Mouse (Mus musculus) left cerebral cortex, adult 9 months (tissue): ENCODE measurements at regions not wholly inside any gene's neighbourhood (a gene's known extent, or its start where the extent isn't known, plus 50 kb on each side); places are given as distances from the start of the nearest gene placed in this dataset.
A peak's percentile ranks its signal among the peaks of the same experiment; 100 is the strongest.
"Not testable (repeated sequence)": the region's sequence is repeated elsewhere in the genome, so short reads cannot be mapped to it uniquely, and the experiment has no call there.

Source experiments
- DNase-seq, 2 experiments: peaks; one replicate each; pipeline ENCODE4 v3.0.0; 2022; ENCODE audit warnings: low spot score in 2 of 2

DNA sequence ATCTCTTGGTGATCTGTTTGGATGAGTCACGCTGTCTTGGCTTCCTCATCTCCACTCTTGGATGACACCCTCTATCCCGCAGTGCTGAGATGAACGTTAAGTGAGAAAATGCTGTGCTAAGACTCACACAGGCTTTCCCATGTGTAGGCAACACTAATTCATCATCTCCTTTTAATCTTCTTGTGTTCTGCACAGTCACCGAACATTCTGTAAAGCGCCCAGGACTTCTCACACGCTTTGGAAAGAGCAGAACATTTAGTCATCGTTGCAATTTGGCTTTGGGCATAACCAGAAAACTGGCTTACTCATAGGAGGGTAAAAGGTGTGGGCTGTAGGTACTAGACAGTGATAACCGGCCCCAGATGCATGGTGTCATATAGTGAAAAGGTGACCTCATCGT lies 94.9 kb downstream of the Plppr4 start:
- peak; percentile 65 for DNase-seq

GRCm38 (mm10) chr3:117247833-117248232 lies 112.8 kb downstream of the Plppr4 start:
- no peak for DNase-seq

GRCm38 (mm10) chr3:117241810-117242209 lies 118.9 kb downstream of the Plppr4 start:
- DNase-seq = no peak

DNA sequence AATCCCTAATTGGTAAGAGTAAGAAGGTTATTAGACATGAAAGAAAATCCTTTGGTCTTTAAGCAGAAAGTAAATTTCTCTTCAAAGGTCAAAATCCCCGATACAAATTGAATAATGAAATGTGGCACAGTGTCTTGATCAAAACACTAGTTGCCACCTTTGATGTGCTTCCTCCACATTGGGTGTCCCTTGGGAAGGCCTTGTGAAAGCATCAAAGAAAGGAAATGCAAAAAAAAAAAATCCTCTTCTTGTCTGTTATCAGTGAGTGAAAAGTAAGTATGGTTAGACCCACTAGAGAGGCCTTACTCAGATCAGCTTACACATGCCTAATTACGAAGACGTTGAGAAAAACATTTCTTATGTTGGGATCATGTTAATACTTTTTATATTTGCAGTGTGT lies 134.1 kb downstream of the Plppr4 start:
- no peak for DNase-seq

DNA sequence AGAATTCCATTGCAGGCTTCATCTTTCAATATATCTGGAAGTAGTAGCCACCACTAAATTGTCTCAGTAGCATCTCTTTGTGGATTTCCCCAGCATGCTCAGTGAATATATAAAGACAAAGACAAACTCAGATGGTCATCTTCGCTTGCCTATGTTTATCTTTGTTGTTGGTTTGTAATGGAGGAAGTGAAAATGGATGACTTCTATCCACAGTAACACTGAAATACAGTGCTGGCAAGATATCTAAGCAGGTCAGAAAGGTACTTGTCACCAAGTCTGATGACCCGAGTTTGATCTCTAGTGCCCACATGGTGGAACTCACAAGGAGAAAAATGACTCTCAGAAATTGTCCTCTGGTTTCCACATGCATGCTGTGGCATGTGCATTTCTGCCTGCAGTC lies 135.6 kb downstream of the Plppr4 start:
- no peak for DNase-seq

- DNase-seq = peak in 1 of 2 experiments; percentile 20
Measured at GRCm38 (mm10) chr3:117217952-117218351, 142.7 kb downstream of the Plppr4 start.

- DNase-seq = no peak
Measured at GRCm38 (mm10) chr3:117191903-117192302, 168.8 kb downstream of the Plppr4 start.

DNA sequence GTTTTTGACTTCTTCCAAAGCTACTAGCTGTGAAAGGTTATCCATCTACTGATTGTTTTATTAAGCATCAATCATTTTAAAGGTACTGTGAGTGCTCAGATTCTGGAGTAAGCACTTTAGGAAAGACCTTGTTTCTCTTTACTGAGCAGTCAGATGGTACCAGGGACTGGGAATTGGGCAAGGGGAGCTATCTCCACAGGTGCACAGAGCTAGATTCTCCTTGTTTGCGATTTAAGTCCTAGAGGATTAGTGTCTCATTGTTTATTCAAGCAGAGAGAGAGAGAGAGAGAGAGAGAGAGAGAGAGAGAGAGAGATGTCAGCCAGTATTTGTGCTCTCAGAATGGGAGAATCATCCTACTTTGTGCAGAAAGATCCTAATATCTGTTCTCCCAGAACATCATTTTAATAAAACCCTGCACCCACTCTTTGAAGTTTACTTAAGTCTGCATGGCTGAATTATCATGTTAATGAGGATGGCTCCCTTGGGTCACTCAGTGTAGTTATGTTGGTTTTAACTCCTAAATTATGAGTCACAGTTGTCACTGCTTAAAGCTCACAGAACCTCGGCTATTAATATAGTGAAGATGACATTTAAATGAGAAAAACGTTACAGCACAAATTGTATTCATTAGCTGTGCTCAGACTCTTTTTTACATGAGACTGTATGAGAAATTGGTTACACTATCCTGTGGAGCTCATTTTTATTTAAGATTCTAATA lies 171.7 kb downstream of the Plppr4 start:
- DNase-seq = no peak

DNA sequence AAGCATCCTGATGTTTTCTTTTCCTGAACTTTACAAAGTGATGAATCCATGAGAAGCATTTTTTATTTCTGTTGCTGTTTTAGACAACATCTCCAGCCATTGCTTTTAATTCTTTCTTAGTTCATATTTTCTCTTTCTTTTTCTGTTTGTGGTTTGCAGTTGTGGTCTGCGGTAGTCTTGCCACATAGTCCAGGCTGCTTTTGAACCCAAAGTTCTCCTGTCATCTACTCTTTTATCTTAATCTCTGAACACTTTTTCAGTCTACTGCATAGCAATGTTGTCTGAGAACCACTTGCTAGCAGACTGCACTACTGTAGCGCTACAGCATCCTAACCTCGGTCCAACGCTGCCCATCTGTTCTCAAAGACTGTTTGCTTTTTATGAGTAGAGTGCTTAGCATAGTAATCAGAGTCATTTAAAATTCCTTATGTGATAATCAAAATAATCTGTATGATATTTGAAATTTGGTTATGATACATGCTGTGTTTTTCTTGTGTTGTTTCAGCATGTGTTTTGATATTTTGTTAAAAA lies 177.0 kb downstream of the Plppr4 start:
- DNase-seq = no peak

DNA sequence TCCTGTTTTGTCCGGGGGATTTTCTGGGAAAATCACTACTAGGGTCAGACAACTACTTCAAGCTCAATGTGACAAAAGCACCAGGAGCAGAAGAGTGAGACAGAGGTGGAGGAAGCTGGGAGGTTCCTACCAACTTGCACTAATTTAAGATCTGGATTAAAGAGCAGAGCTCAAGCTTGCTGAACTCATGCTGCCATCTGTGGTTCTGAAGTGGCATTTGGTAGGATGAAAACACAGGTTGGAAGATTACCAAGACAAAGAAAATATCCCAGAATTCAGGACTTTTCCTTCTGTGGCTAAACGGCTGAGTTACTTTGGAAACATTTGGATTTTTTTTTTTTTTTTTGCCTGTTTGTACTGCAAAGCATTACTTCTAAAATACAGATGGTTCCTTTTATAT lies 190.9 kb downstream of the Plppr4 start:
- DNase-seq = peak in 1 of 2 experiments; percentile 23

- DNase-seq = no peak
Measured at GRCm38 (mm10) chr3:117163046-117163445, 194.3 kb upstream of the Palmd start.

GRCm38 (mm10) chr3:117160689-117161088 lies 191.9 kb upstream of the Palmd start:
- DNase-seq = not testable (repeated sequence)

GRCm38 (mm10) chr3:117155274-117155673 lies 186.5 kb upstream of the Palmd start:
- no peak for DNase-seq

GRCm38 (mm10) chr3:117153011-117153473 lies 184.3 kb upstream of the Palmd start:
- DNase-seq = peak; percentile 8 to 16

DNA sequence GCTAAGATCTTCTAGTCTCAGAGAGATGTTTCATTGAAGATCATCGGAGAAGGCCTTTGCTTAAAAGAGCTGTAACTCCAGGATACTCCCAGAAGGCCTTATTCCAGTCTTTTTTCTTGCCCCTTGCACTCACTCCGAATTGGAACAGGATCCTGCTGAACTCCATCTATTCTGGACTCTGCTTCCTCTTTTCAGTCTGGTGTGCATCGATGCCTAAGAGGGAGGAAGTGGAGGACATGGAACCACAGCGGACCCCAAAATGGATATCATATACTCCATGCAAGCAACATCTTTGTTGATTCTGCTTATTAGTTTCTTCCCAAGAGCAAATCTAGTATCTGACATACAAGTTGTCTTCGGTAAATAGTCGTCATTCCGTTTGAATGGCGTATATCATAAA lies 183.6 kb upstream of the Palmd start:
- DNase-seq = no peak

- no peak for DNase-seq
Measured at GRCm38 (mm10) chr3:117147414-117147813, 178.6 kb upstream of the Palmd start.

DNA sequence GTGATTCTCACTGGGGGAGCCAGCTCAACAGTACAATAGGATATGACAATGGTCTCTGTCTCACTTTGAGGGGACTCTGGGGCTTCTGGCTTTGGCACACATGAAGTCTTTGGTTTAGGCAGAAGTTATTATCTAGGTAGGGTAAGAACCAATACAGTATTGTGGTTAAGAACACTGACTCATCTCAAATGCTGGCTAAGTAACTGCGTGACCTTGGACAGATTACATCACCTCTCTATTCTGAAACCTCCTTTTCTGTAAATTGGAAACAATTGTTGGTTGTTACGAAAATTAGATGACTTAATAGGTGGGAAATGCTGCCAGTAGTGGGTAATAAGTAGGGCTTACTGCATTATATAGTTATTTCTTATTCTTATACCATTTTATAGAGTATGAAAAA lies 171.0 kb upstream of the Palmd start:
- DNase-seq = no peak

- DNase-seq = no peak
Measured at GRCm38 (mm10) chr3:117138720-117139119, 169.9 kb upstream of the Palmd start.

DNA sequence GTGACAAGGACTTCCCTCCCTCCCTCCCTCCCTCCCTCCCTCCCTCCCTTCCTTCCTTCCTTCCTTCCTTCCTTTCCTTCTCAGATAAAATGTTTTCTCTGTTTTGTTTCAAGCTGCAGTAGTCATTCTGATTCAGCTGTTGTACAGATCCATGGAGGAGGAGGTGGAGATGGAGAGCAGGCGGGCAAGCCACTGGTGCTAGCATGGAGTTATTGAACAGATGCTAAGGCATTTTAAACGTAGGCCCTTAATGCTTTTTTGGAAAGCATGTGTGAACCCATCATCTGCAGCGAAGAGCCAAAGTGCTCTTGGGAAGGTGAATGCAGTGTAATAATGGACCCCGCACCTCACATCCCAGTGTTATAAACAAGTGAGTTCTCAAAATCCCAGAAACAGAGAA lies 164.1 kb upstream of the Palmd start:
- DNase-seq = no peak

DNA sequence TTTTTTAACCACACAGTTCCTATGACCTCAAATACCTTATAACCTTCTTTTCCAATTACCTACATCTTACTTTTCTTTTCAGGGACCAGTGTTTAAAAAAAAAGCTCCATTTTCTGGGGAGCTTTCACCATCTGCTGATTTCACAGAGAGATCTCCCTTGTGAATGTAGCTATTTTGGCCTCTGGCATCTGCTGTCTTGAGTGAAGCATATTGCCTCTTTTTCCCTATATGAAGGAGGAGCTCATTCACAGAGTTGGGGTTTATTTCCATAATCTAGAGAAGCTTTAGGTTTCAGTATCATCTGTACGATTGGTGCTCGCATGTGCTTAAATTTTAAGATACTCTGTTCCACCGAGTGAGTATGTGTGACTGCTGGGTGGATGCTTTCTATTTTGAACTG lies 153.4 kb upstream of the Palmd start:
- peak; percentile 9 to 35 for DNase-seq

DNA sequence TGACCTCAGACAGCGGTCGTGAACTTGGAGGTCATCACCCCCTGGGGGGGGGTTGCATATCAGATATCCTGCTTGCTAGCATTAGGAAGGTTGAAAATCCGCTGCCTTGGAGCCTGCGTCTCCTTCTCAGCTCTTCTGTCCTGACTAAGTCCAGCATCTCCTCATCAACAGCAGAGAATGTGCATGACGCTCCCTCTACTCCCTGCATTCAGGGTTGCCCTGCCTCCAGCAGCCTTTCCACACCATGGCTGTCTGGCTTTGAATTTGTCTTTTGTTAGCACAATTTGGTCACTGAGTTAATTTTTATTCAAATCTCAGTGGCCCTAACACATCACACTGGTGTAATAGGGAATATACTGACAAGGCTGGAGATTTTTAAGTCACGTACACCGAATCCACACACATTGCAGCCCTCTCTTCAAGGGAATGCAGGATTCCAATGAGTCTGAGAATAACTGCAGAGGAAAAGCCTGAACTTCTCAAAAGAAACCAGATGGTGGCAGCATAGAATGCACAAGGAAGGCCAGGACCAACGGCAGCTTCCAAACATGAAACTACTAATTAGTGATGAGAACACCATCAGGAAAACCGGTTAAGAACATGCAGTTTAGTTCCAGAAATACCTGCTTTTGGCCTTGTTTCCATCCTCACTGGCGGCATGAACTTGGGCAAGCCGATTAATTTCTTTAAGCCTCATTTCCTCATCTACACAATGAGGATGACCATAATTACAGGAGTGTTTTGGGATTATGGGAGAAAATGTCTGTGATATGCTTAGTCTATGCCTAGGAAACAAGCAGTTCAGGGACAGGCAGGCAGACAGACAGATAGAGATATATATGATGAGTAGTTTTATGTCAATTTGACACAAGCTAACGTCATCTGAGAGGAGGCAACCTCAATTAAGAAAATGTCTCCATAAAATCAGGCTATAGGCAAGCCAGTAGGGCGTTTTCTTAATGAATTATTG lies 151.6 kb upstream of the Palmd start:
- DNase-seq = peak; percentile 35 to 77

GRCm38 (mm10) chr3:117119576-117119975 lies 150.8 kb upstream of the Palmd start:
- no peak for DNase-seq
